Mouse (Mus musculus) G1E (cell line): Measurements from ENCODE around the gene Zfp446. TPM values are rescaled to one million over a fixed set of nuclear protein-coding genes. Genes with fewer than 3 reads are reported as not detected.
A peak's percentile ranks its signal among the peaks of the same experiment; 100 is the strongest.

Source experiments
- ATAC-seq: 2 replicates; pipeline ENCODE4 v1.8.0; 2016; ENCODE audit warnings: mild to moderate bottlenecking; ENCODE audit not compliant: insufficient number of reproducible peaks, poor library complexity, low FRiP score, severe bottlenecking; ENCODE audit errors: extremely low read depth
- DNase-seq: peaks from one replicate; pipeline ENCODE4 v3.0.0; 2012; ENCODE audit warnings: low spot score
- H3K27me3 ChIP-seq: 2 replicates; pipeline ENCODE4 v1.6.1; 2012; ENCODE audit warnings: mild to moderate bottlenecking, low read length, inconsistent platforms; ENCODE audit not compliant: insufficient read depth
- H3K36me3 ChIP-seq: replicated peaks from 2 replicates; pipeline ENCODE3; 2012; ENCODE audit warnings: mild to moderate bottlenecking, inconsistent platforms
- H3K4me1 ChIP-seq: 2 replicates; pipeline ENCODE4 v1.6.1; 2012; ENCODE audit warnings: low read depth, low read length, inconsistent platforms, mixed read lengths; ENCODE audit not compliant: insufficient read depth
- H3K4me3 ChIP-seq: 2 replicates; pipeline ENCODE4 v1.5.1; 2012; ENCODE audit warnings: low read depth, mild to moderate bottlenecking, inconsistent platforms, low read length, moderate library complexity, mixed read lengths
- H3K9me3 ChIP-seq: replicated peaks from 2 replicates; pipeline ENCODE4 v1.6.1; 2012; ENCODE audit warnings: inconsistent platforms
- CTCF ChIP-seq: IDR thresholded peaks from 2 replicates; pipeline ENCODE4 v1.5.1; 2012; ENCODE audit warnings: low read depth, low read length, inconsistent platforms, mixed read lengths
- GATA1 ChIP-seq: IDR thresholded peaks from 2 replicates; pipeline ENCODE4 v1.6.1; 2012; ENCODE audit warnings: borderline replicate concordance, low read length, inconsistent platforms, mixed read lengths
- GATA2 ChIP-seq: IDR thresholded peaks from 2 replicates; pipeline ENCODE4 v1.6.1; 2012; ENCODE audit warnings: low read depth, low read length, inconsistent platforms, borderline replicate concordance
- POLR2AphosphoS5 ChIP-seq: IDR thresholded peaks from 2 replicates; pipeline ENCODE4 v1.6.1; 2012; ENCODE audit warnings: low read depth, low read length, inconsistent platforms; ENCODE audit not compliant: insufficient replicate concordance
- TAL1 ChIP-seq: conservative IDR thresholded peaks from 2 replicates; pipeline ENCODE4 v1.6.1; 2012; ENCODE audit warnings: low read depth, low read length, inconsistent platforms, mixed read lengths
- polyA plus RNA-seq: library from polyadenylated mRNA; stranded (reverse); fragments of >175 nt; gene quantifications from 2 replicates; pipeline ENCODE4 v1.2.3, GENCODE M21; 2012
- total RNA-seq, 2 experiments: library from RNA; stranded (forward) in 1 of 2; stranded (reverse) in 1 of 2; fragments of 200-1000 nt in 1 of 2; fragments of >200 nt in 1 of 2; fragmentation: Nextera tagmentation in 1 of 2; gene quantifications; 2 replicates each; pipeline ENCODE4 v1.2.3; 2014 to 2017

The Zfp446 gene
- total and polyA plus RNA-seq, 3 experiments = 3.7 to 6.1 (median 4.1) TPM

DNA sequence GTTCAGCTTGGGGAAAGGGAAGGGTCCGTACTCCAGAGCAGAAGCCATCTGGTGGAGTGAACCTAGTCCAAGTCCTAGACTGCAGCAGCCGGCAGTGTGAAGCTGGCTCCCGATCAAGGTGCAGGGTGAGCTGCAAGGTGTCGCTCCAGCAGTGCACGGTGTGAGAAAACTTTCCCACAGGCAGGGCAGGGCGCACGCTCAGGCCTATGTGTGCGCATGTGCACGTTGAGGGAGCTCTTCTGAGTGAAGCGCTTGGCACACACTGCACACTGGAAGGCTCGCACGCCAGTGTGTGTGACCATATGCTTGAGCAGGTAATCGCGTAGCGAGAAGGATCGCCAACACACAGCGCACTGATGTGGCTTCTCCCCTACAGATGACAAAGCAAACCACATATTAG is 28.4 kb downstream of the Zfp446 start:
- Histone ChIP-seq H3K4me3 (no peak overlapping the region), H3K27me3 (no peaks in the 10 kb centered on the region; the same call in 1 of the 2 replicates), H3K36me3 (peaks cover 56% of the 10 kb centered on the region), H3K9me3 (no peaks in the 10 kb centered on the region; the same call in 1 of the 2 replicates), H3K4me1 (peaks cover 44% of the 10 kb centered on the region)
- no peak for DNase-seq
- TF ChIP-seq CTCF (no peak), GATA2 (no peak), TAL1 (no peak), GATA1 (no peak)
- ATAC-seq = no peak

DNA sequence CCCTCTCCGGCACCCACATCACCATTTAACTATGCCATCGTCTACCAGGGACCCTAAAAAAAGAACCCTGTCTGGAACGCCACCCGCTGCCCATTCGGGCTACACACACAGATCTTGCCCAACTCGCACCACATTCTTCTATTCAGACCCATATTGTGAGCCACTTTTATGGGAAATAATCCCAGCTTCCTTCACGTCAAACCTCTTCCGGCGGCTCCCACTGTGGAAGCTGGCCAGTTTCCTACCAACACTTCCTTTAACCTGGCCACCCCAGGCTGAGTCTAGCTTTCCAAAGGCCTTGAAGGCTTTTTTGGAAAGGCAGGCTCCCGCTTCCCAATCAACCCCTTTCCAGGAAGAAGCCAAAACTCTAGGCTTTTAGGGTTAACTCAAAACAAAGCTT is 28.9 kb downstream of the Zfp446 start:
- TF ChIP-seq GATA2 (no peak), GATA1 (no peak), CTCF (no peak), POLR2AphosphoS5 (no peak)
- no peaks in the 10 kb centered on the region; the same call in 1 of the 2 replicates for H3K9me3 ChIP-seq
- ATAC-seq (no peak), DNase-seq (no peak)
- H3K36me3 ChIP-seq = peaks cover 56% of the 10 kb centered on the region
- no peaks in the 10 kb centered on the region; the same call in 1 of the 2 replicates for H3K27me3 ChIP-seq
- H3K4me1 ChIP-seq = peaks cover 44% of the 10 kb centered on the region
- H3K4me3 ChIP-seq = no peak overlapping the region

DNA sequence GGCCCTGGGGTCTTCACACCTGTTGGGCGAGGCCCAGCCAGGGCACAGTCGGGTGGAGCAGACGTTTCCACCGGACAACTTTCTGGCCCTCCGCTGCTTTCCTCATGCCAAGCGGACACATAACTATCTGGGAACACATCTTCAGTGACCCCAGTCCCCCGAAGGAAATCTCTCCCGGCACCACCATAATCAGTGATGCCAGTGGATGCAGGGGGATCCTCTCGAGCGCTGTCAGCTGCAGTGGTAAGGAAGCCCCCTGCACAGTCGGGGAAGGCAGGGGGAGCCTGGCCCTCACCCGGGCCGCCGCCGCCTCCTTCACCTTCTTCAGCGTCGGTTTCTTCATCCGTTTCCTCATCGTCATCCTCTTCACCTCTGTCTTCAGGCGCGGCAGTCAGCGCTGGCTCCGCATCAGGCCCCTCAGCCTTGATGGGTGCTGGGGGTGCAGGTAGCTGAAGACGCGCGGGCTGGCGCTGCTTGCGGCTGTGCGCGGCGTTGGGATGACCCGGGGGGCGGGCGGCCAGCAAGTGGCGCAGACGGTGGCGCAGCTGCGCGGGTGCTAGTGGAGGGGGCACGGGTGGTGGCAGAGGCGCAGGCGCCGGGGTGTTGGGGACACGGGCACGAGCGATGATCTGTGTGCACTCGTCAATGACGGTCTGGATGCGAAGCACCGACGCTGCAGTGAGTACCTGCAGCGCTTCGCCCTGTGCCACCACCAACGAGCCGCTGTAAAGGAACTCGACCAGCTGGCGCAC is 29.9 kb downstream of the Zfp446 start:
- peaks cover 55% of the 10 kb centered on the region for H3K36me3 ChIP-seq
- DNase-seq = no peak
- H3K4me3 ChIP-seq = peak overlapping the region; percentile 39
- ATAC-seq = no peak
- peaks cover 44% of the 10 kb centered on the region for H3K4me1 ChIP-seq
- no peaks in the 10 kb centered on the region; the same call in 1 of the 2 replicates for H3K27me3 ChIP-seq
- TF ChIP-seq GATA1 = no peak
- no peak for TF ChIP-seq CTCF
- TF ChIP-seq GATA2 = no peak
- TF ChIP-seq TAL1 = no peak
- TF ChIP-seq POLR2AphosphoS5 = no peak
- no peaks in the 10 kb centered on the region; the same call in 1 of the 2 replicates for H3K9me3 ChIP-seq

DNA sequence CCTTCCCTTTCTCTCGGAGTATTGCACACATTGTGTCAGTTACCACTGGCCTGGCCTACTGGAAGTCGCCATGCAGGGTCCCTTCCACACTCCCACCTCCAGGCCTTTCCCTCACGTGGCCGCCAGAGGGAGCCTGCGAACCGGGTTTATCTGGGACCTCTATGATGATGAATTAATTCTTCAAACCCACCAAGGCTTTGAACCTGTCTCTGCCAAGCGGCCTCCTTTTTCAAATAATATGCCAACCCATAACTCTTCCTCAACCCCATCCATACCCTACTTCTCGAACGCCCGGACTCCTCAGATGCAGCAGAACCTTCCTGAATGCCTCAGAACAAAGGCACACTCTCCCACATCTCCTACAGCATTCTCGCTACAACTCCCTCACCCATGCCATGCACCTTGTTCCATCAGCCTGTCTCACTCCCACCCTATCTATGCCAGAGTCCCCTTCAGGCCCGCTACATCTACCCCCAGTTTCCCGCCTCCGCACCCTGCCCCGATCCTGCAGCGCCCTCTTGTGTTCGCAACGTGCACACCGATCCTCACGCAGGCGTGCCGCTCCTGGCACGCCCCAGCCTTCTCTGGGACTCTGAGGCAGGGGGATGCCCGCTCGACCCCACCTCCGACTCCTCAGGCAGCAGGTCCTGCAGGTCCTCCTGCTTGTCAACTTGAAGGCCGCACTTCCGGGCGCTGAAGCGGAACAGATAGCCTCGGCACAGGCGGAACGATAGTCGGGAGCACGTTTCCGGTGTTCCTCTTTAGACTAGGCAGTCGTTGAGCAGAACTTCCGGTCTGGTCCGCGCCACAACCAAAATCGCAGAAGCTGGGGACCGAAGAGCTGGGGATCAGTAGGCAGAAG is 31.7 kb downstream of the Zfp446 start:
- Histone ChIP-seq H3K36me3 (peaks cover 42% of the 10 kb centered on the region), H3K4me3 (peak overlapping the region; percentile 90), H3K27me3 (peaks cover 3% of the 10 kb centered on the region), H3K4me1 (peaks cover 46% of the 10 kb centered on the region), H3K9me3 (no peaks in the 10 kb centered on the region; the same call in 1 of the 2 replicates)
- TF ChIP-seq TAL1 (no peak), CTCF (peak; percentile 78), POLR2AphosphoS5 (no peak)
- DNase-seq = peak; percentile 70
- ATAC-seq = peak; percentile 91

DNA sequence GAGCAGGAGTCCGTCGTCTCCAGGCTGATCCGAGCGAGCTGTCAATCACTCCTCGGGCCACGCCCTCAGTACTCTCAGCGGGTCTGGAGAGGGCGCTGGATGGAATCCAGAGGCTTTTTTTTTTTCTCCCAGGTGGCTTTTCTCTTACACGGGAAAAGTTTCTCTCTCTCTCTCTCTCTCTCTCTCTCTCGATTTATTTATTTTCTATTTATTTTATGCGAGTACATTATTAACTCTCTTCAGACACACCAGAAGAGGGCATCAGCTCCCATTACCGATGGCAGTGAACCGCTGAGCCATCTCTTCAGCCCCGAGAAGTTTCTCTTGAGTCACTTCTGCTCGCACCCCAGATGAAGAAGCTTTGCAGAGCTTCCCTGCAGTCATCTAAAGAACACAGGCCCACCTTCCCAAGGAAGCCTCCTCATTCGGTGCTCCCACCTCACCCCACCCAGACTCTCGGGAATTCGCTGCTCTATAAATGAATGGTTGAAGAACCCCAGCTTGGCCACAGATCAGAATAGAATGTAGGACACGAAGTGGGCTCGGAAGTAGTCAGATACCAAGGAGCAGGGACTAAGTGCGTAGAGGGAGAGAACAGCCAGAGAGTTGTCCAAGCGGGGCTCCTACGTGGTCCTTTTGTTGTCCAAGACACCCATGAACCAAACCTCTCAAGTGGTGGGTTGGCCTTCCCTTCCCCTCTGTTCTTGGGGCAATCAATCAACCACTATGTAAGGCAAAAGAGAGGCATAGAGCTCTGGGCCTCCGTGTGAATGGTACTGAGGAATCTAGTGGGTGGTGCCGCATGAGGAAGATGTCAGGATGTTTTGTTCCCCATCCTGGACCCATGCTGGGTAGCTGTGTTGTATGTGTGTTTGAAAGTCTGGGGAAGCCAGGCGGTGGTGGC is 32.6 kb downstream of the Zfp446 start, which contains the start of gene Zbtb45:
TSS of gene Zbtb45 (minus strand) at position 30 of the 904 bp plus-strand sequence.
- TF ChIP-seq GATA1 (no peak), POLR2AphosphoS5 (no peak), TAL1 (no peak), GATA2 (no peak), CTCF (no peak)
- Histone ChIP-seq H3K4me3 (peak within 1 kb of the TSS; percentile 90), H3K36me3 (peaks cover 34% of the 10 kb centered on the region), H3K27me3 (peaks cover 7% of the 10 kb centered on the region), H3K9me3 (no peaks in the 10 kb centered on the region; the same call in 1 of the 2 replicates), H3K4me1 (peaks cover 45% of the 10 kb centered on the region)
- no peak for DNase-seq
- ATAC-seq = no peak; the same call in 1 of the 2 replicates
